Mouse (Mus musculus) spleen, embryonic (tissue): ENCODE data around the gene Gripap1.

Experiments used
- CTCF ChIA-PET: fragments of 350-600 bp; sonication (Branson Sonifier 250); formaldehyde crosslinking; loops from one replicate; lab custom pipeline; 2022; lab: Charles Lee

Gripap1 gene

DNA sequence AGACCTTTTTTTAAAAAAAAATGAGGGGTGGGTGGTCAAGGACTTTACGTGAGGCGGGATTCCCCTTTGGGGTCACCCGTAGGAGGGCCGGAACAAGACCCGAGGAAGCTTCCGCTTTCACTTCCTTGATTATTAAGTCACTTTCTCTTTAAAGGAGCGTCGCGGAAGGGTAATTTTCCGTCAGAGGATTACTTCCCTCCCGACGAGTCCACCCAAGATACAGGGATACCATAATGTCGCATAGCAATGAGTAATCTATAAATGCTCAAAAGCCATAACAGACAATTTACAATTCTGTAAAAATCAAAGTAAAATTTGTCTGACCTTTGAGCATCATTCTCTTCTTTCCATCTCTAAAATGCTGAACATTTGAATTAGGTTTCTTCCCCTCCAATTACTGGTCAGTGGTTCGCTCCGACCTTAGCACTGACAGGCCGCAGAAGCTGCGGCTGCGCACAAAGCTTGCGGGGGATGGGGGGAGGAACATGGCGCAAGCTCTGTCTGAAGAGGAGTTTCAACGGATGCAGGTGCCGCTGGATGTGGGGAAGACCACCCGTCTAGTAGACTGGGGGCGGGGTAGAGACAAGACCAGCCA, at the start of gene Gripap1:
Gripap1 (plus strand) TSS at position 224 of the 595 bp plus-strand sequence.
- CTCF ChIA-PET = interaction anchor here (0.6 kb wide), 1 partner anchor 114 kb away, joined by 3 read pairs; no protein-coding TSS in a partner anchor

DNA sequence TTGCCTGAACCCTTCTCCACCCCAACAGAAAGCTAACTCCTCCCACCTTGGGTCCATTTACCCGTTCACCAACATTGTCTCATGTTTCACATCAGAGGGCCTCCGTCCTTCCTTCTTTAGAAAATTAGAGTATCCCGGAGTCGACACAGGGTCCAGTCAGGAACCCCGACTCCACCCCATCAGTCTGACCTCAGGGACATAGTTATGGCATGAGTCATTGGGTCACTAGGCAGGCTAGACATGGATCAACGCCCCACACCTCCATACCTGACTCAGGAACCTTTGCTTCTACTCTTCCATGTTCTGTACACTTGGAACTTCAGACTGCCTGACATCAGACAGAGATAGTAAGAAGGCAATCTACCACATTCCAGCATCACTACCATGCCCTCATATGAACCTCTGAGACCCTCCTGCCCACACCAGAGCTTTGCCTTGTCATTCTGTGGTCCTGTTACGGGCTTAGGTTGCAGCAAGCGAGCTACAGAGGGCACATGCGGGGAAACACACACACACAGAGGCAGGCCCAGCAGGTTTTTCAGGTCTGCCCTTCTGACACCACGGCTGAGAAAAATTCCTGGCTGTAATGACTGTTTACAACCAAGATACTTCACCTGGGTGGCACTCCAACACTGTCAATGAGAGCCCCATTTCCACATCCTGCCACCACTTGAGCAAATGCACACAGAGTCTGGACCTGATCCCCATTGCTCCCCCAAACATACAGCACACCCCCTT, 49.3 kb upstream of the Gripap1 start:
- CTCF ChIA-PET = no interaction called here

- CTCF ChIA-PET = no interaction called here
Measured at GRCm38 (mm10) chrX:7741103-7741502, 48.5 kb upstream of the Gripap1 start.

DNA sequence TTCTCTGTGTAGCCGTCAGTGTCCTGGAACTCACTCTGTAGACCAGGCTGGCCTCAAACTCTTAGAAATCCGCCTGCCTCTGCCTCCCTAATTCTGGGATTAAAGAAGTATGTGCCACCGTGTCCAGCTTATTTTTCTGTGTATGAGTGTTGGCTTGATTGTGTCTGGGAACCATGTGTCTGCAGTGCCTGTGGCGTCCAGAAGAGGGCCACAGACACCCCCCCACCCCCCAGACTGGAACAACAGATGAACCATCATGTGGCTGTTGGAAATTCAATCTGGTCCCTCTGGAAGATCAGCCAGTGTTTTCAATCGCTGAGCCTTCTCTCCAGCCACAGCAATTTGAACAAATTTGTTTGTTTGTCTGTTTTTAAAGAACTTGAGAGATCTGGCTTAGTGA, 46.1 kb upstream of the Gripap1 start:
- CTCF ChIA-PET = interaction anchor here (0.5 to 0.7 kb wide), 2 partner anchors 12 to 51 kb away, joined by 4 to 6 read pairs; no protein-coding TSS in a partner anchor

GRCm38 (mm10) chrX:7744940-7745339, 44.6 kb upstream of the Gripap1 start:
- CTCF ChIA-PET = no interaction called here

- CTCF ChIA-PET = interaction anchor here (0.6 kb wide), 1 partner anchor 12 kb away, joined by 5 read pairs; no protein-coding TSS in a partner anchor
Measured at GRCm38 (mm10) chrX:7745429-7745828, 44.1 kb upstream of the Gripap1 start.

- CTCF ChIA-PET = no interaction called here
Measured at GRCm38 (mm10) chrX:7750432-7751116, 39.0 kb upstream of the Gripap1 start, which contains the start of gene Ccdc120. TSS of gene Ccdc120 (minus strand) at chrX:7750905.

GRCm38 (mm10) chrX:7753627-7754026, 35.9 kb upstream of the Gripap1 start:
- CTCF ChIA-PET = interaction anchor here (0.6 to 0.7 kb wide), 2 partner anchors 23 to 38 kb away, joined by 3 to 4 read pairs; no protein-coding TSS in a partner anchor

GRCm38 (mm10) chrX:7762137-7762920, 27.2 kb upstream of the Gripap1 start, which contains the start of gene Tfe3:
TSS of gene Tfe3 (plus strand) at chrX:7762560.
- CTCF ChIA-PET = no interaction called here

DNA sequence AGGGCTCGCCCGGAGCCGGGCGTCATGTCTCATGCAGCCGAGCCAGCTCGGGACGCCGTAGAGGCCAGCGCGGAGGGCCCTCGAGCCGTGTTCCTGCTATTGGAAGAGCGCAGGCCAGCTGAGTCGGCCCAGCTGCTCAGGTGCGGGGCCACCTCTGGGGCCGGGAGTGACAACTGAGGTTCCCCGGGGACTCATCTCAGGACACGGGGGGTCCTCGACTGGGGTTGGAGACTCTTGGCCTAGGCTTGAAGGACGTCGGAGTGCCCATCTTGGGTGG, 26.7 kb upstream of the Gripap1 start:
- CTCF ChIA-PET = no interaction called here

DNA sequence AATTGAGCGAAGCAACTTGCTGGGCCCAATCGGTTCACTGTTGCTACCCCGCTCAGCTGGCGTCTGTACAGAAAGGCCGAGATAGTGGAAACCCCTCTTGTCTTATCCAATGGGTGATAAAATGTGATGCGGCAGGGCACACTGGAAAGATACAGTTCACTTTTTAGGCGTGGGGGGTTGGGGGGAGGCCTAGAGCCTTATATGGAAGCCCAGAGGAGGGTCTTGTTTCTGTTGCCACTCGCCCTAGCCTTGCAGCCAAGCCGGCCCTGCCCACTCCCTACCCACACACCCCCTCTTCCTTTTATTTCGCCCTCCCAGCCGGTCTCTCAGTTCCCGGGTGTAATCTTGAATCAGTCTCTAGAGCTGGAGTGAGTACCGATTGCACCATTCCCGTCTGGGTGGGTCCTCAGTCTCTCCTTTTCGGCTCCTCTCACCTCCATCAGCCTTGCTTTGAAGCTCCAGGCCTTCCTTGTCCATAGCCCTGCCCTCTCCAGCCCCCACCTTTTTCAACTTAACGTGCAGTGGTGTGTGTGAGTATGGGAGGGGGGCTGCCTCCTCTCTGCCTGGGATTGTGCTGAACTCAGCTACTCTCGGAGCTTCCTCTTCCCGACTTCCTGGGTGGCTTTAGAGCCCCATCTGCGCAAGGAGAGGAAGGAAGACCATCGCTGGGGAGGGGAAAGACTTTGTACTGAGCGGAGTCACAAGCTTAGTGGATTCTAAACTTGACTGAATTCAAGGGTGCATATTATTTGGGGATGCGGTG, 25.8 kb upstream of the Gripap1 start:
- CTCF ChIA-PET = no interaction called here

DNA sequence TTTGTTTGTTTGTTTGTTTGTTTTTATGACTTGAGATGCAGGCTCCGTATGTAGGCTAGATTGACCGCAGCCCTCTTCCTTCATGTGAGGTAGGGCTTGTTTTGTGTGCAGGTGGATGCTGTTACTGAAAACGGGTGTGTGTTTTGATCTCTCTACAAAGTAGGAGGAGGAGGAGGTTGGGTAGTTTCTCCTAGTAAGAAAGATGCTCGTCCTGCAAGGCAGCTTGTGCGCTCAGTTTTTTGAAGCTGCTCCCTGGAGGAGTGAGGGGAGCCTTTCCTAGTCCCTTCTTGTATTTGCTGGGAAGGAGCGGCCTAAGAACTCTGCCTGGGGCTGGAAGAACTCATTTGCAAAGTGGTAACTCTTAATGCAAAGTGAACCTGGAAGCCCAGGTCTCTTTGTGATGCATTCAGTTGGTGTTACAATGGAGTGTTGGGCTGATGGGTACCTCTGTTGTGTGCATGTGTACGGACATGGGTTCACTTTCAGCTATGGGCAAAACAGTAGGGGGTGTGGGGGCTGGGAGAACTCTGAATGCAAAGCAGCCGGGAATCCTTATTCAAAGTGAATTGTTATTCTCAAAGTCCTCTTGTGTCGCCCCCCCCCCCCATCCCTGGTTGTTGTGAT, 24.8 kb upstream of the Gripap1 start:
- CTCF ChIA-PET = no interaction called here

GRCm38 (mm10) chrX:7765281-7765670, 24.3 kb upstream of the Gripap1 start:
- CTCF ChIA-PET = no interaction called here

- CTCF ChIA-PET = no interaction called here
Measured at GRCm38 (mm10) chrX:7765764-7766163, 23.8 kb upstream of the Gripap1 start.

- CTCF ChIA-PET = no interaction called here
Measured at GRCm38 (mm10) chrX:7769302-7770017, 20.1 kb upstream of the Gripap1 start.

GRCm38 (mm10) chrX:7772766-7773165, 16.8 kb upstream of the Gripap1 start:
- CTCF ChIA-PET = no interaction called here

DNA sequence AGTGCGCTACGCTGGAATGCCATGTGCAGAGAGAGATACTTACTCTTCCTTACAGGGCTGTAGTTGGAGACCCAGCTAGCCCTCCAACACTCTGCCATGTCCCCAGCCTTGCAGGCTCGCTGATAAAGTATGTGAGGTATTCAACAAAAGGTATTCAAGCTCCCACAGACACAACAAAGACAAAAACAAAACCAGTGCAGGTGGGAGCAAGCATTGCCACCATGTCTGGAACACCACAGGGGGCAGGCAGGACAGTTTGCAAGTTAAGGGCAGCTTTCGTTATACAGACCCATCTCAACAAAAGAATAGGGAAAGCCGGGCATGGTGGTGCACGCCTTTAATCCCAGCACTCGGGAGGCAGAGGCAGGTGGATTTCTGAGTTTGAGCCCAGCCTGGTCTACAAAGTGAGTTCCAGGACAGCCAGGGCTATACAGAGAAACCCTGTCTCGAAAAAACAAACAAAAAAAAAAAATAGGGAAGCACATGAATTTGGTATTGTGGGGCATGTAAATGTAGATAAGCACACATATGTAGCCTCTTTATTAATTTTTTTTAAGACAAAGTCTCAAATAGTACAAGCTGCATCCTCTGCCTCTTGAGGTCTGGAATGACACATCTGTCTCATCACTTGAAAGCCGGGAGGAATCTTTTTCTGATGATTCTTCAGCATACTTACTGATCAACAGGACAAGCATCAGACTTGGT, 13.9 kb upstream of the Gripap1 start:
- CTCF ChIA-PET = no interaction called here

DNA sequence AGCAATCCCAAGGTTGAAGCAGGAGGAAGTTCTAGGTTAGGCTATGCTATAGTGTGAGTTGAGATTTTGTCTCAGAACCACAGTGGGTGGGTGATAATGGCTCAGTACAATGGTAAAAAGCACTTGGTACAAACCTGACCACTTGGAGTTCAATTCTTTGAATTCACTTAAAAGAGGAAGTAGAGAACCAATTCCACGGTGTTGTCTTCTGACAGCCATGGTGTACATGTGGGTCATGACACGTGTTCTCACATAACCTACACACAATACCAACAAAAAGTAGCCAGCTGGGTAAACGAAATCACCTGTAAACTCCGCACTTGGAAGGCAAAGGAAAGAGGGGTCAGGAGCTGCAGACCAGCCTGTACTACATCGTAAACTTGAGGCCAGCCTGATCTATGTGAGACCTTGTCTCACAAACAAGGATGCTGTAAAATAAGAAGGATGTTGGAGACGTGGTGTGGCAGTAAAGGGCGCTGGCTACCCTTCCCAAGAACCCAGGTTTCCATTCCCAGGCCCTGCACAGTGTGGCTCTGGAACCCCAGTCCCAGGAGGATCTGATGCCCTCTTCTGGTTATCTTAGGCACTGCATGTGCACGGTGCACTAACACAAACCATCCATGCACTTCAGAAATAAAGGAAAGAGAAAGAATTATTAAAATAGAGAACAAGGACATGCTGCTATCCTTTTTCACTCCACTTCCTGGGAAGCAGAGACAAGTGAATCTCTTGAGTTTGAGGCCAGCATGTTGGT, 13.1 kb upstream of the Gripap1 start:
- CTCF ChIA-PET = interaction anchor here (0.5 to 0.7 kb wide), 2 partner anchors 23 to 589 kb away, joined by 3 to 4 read pairs; no protein-coding TSS in a partner anchor
